Mouse (Mus musculus): ENCODE data around the gene Trappc13. TPM values are rescaled to one million over a fixed set of nuclear protein-coding genes. Genes with fewer than 3 reads are reported as not detected.

Trappc13 gene
- polyA plus RNA-seq, 1 experiment, result 23.4 TPM

DNA sequence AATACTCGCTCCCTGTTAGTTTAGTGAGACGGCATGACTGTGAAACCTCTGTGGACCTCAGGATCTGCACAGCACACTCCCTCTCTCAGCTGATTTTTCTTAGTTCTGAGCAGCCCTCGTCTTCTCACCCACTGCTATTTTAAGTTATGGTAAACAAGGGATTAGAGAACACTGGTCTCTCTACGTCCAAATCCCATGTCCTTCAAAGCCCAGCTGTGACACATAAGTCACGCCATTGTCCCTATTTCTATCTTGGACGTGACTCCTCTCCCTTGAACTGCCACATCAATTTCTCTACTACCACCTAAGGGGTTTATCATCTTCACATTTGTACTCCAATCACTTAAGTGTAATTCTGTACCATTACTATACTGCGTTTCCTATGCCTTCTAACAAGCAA, 82.3 kb downstream of the Trappc13 start:
- no peak overlapping the region for H3ac ChIP-seq (ENCODE audit: control insufficient read depth, insufficient read length, low read depth)
- H3K79me3 ChIP-seq (ENCODE audit: low read depth), result peaks cover 13% of the 10 kb centered on the region
- no peak overlapping the region for H3K4me3 ChIP-seq (ENCODE audit: insufficient read depth, poor library complexity, severe bottlenecking)
- peaks cover 37% of the 10 kb centered on the region for H3K79me2 ChIP-seq (ENCODE audit: control insufficient read depth, insufficient read depth)
- TF ChIP-seq CTCF (IDR thresholded peaks at IDR 0.05; ENCODE audit: control insufficient read depth, insufficient read depth, insufficient read length) (no peak), MYOD1 (IDR thresholded peaks at IDR 0.05; ENCODE audit: control insufficient read depth, insufficient read length, low read depth) (no peak), FOSL1 (IDR thresholded peaks at IDR 0.05; ENCODE audit: insufficient read depth, low read length, poor library complexity, severe bottlenecking) (no peak), CEBPB (IDR thresholded peaks at IDR 0.05; ENCODE audit: low read depth) (no peak), MYOG (IDR thresholded peaks at IDR 0.05; ENCODE audit: control insufficient read depth, extremely low read depth, insufficient read length) (no peak), USF1 (IDR thresholded peaks at IDR 0.05; ENCODE audit: low read depth) (no peak), MAX (IDR thresholded peaks at IDR 0.05) (no peak)
- no peaks in the 10 kb centered on the region for H3K27me3 ChIP-seq (ENCODE audit: control insufficient read depth, insufficient read depth, insufficient read length)
- H3K36me3 ChIP-seq (ENCODE audit: control insufficient read depth, insufficient read depth), result no peaks in the 10 kb centered on the region

DNA sequence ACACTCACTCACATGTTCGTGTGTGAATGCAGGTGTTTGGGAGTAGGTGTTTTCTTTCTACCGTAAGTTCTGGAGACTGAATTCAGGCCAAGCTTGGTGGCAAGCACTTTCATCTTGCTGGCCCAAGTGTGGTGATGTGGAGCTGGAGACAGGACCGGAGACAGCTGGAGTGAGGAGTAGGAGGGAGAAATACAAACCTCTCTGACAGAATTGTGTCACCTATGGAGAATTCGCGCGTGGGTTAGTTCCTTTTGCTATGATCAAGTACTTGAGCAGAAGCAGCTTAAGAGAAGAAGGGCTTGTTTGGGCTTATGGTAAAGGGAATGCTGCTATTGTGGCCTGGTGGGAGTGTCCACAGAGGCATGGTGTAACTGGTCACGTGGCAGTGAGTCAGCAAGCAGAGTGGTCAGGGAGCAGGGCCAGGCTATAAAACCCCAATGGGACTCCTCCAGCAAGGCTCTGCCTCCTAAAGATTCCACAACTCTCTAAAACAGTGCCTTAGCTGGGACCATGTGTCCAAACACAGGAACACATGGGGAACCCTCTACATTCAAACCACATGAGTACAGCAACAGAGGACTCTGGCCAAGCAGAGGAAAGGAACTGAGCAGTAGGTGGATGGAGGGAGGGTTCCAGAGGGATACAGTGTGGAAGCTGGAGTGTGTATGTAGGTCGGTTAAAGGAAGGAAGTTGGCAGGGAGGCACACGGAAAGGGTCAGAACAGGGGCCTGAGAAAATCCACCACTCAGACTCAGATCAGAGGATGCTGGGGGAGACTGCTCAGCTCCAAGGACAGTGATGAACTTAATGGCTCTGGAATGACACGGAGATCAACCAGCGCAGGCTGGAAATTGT, 83.5 kb downstream of the Trappc13 start:
- H3K36me3 ChIP-seq (ENCODE audit: control insufficient read depth, insufficient read depth), result no peaks in the 10 kb centered on the region
- peaks cover 28% of the 10 kb centered on the region for H3K79me2 ChIP-seq (ENCODE audit: control insufficient read depth, insufficient read depth)
- no peaks in the 10 kb centered on the region for H3K27me3 ChIP-seq (ENCODE audit: control insufficient read depth, insufficient read depth, insufficient read length)
- no peak overlapping the region for H3K4me3 ChIP-seq (ENCODE audit: insufficient read depth, poor library complexity, severe bottlenecking)
- H3ac ChIP-seq (ENCODE audit: control insufficient read depth, insufficient read length, low read depth), result no peak overlapping the region
- TF ChIP-seq FOSL1 (IDR thresholded peaks at IDR 0.05; ENCODE audit: insufficient read depth, low read length, poor library complexity, severe bottlenecking), result no peak
- no peak for TF ChIP-seq MYOG (IDR thresholded peaks at IDR 0.05; ENCODE audit: control insufficient read depth, extremely low read depth, insufficient read length)
- TF ChIP-seq CEBPB (IDR thresholded peaks at IDR 0.05; ENCODE audit: low read depth), result peak; percentile 30
- no peak for TF ChIP-seq MAX (IDR thresholded peaks at IDR 0.05)
- peak; percentile 96 for TF ChIP-seq USF1 (IDR thresholded peaks at IDR 0.05; ENCODE audit: low read depth)
- TF ChIP-seq MYOD1 (IDR thresholded peaks at IDR 0.05; ENCODE audit: control insufficient read depth, insufficient read length, low read depth), result no peak
- H3K79me3 ChIP-seq (ENCODE audit: low read depth), result peaks cover 9% of the 10 kb centered on the region

Other genes starting within 250 kb of the Trappc13 start
- 13.9 TPM for gene Nln, start 68.9 kb downstream of the Trappc13 start, polyA plus RNA-seq (2012; fragmentation: generic; extraction: Trizol)
- 1.3 TPM for gene Sgtb, start 68.7 kb downstream of the Trappc13 start, polyA plus RNA-seq (2012; fragmentation: generic; extraction: Trizol)
- gene Trim23, start 328 bp upstream of the Trappc13 start, polyA plus RNA-seq (2012; fragmentation: generic; extraction: Trizol), result 3.0 TPM
- gene Cenpk, start 50.1 kb upstream of the Trappc13 start, polyA plus RNA-seq (2012; fragmentation: generic; extraction: Trizol), result 12.6 TPM
- gene Ppwd1, start 50.4 kb upstream of the Trappc13 start, polyA plus RNA-seq (2012; fragmentation: generic; extraction: Trizol), result 6.0 TPM
- gene Adamts6, start 109.4 kb upstream of the Trappc13 start, polyA plus RNA-seq (2012; fragmentation: generic; extraction: Trizol), result 1.3 TPM

All from C2C12 (cell line).